Mouse (Mus musculus) adrenal gland, adult (tissue): ENCODE results near the gene Max.

ENCODE experiments used
- DNase-seq, 2 experiments: peaks; one replicate each; pipeline ENCODE4 v3.0.0; 2022 to 2023; ENCODE audit warnings: low spot score in 1 of 2; ENCODE audit not compliant: inconsistent age in 2 of 2

Gene Max

GRCm38 (mm10) chr12:76957688-76958087 lies 4.3 kb downstream of the Max start:
- peak; percentile 37 to 60 for DNase-seq

GRCm38 (mm10) chr12:76954698-76955423 lies 7.1 kb downstream of the Max start:
- DNase-seq: peak; percentile 68 to 82

- no peak for DNase-seq
Measured at GRCm38 (mm10) chr12:76953750-76954363, 8.1 kb downstream of the Max start.

GRCm38 (mm10) chr12:76950330-76950729 lies 11.7 kb downstream of the Max start:
- peak in 1 of 2 experiments; percentile 53 for DNase-seq

- no peak for DNase-seq
Measured at GRCm38 (mm10) chr12:76948781-76949180, 13.2 kb downstream of the Max start.

GRCm38 (mm10) chr12:76948185-76948584 lies 13.8 kb downstream of the Max start:
- no peak for DNase-seq

GRCm38 (mm10) chr12:76947487-76947886 lies 14.5 kb downstream of the Max start:
- DNase-seq: no peak

- no peak for DNase-seq
Measured at GRCm38 (mm10) chr12:76943466-76943865, 18.5 kb downstream of the Max start.

GRCm38 (mm10) chr12:76943046-76943445 lies 19.0 kb downstream of the Max start:
- no peak for DNase-seq

- DNase-seq: no peak
Measured at GRCm38 (mm10) chr12:76942476-76942875, 19.5 kb downstream of the Max start.

- no peak for DNase-seq
Measured at GRCm38 (mm10) chr12:76941524-76941923, 20.5 kb downstream of the Max start.

GRCm38 (mm10) chr12:76938013-76938412 lies 24.0 kb downstream of the Max start:
- DNase-seq: no peak

- DNase-seq: no peak
Measured at GRCm38 (mm10) chr12:76936211-76936610, 25.8 kb downstream of the Max start.

GRCm38 (mm10) chr12:76934438-76934837 lies 27.6 kb downstream of the Max start:
- no peak for DNase-seq

GRCm38 (mm10) chr12:76932688-76933060 lies 29.3 kb downstream of the Max start:
- DNase-seq: no peak

GRCm38 (mm10) chr12:76931739-76932687 lies 30.0 kb downstream of the Max start:
- no peak for DNase-seq

- DNase-seq: no peak
Measured at GRCm38 (mm10) chr12:76930177-76930576, 31.8 kb downstream of the Max start.

- no peak for DNase-seq
Measured at GRCm38 (mm10) chr12:76927539-76927938, 34.5 kb downstream of the Max start.

GRCm38 (mm10) chr12:76927012-76927411 lies 35.0 kb downstream of the Max start:
- DNase-seq: no peak

GRCm38 (mm10) chr12:76926338-76926945 lies 35.6 kb downstream of the Max start:
- DNase-seq: peak in 1 of 2 experiments; percentile 42
